Mouse (Mus musculus): ENCODE results near the gene Megf11.

The Megf11 gene

GRCm38 (mm10) chr9:64557846-64558530 lies 172.6 kb downstream of the Megf11 start:
- DNase-seq (ENCODE audit: low read depth, low spot score) = no peak

- DNase-seq (ENCODE audit: low read depth, low spot score) = peak; percentile 60
Observed at GRCm38 (mm10) chr9:64564315-64564767, 178.9 kb downstream of the Megf11 start.

DNA sequence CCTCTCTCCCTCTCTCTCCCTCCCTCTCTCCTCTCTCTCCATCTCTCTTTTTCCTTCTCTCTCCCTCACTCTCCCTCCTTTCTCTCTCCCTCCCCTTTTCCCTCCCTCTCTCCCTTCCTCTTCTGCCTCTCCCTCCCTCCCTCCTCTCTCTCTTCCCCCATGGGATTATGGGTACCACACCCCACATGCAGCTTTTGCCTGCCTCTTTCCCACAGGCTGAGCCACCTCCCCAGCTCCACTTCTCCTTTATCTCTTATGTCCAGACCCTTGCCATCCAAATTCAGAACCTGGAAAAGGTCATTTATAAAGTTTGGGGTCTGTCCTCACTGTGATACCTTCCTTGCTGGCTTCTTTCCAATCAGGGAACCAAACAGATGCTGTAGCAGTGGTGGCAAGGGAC lies 180.5 kb downstream of the Megf11 start:
- DNase-seq (ENCODE audit: low read depth, low spot score) = no peak

GRCm38 (mm10) chr9:64566376-64566775 lies 180.9 kb downstream of the Megf11 start:
- DNase-seq (ENCODE audit: low read depth, low spot score) = no peak

- no peak for DNase-seq (ENCODE audit: low read depth, low spot score)
Observed at GRCm38 (mm10) chr9:64567482-64567881, 182.1 kb downstream of the Megf11 start.

GRCm38 (mm10) chr9:64568467-64569260 lies 183.2 kb downstream of the Megf11 start:
- no peak for DNase-seq (ENCODE audit: low read depth, low spot score)

GRCm38 (mm10) chr9:64570448-64570847 lies 185.0 kb downstream of the Megf11 start:
- DNase-seq (ENCODE audit: low read depth, low spot score) = no peak

DNA sequence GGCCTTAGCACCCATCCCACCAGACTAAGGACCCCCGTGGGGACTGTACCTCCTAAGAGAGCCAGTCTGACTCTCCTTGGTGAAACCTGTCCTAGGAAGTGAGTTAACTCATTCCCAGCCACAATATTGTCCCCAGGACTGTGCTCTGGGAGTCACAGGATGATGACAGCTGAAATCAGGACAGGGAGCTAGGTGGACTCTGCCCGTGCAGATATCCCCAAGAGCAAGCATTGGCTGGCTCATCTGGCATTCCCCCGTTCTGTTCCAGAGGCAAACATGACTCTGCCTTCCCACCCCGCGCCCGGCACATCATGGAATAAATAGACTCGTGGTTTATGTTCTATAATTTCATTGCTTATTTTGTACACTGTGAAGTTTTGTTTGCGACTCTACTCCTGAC lies 185.7 kb downstream of the Megf11 start:
- DNase-seq (ENCODE audit: low read depth, low spot score) = no peak

GRCm38 (mm10) chr9:64572629-64573190 lies 187.3 kb downstream of the Megf11 start:
- no peak for DNase-seq (ENCODE audit: low read depth, low spot score)

DNA sequence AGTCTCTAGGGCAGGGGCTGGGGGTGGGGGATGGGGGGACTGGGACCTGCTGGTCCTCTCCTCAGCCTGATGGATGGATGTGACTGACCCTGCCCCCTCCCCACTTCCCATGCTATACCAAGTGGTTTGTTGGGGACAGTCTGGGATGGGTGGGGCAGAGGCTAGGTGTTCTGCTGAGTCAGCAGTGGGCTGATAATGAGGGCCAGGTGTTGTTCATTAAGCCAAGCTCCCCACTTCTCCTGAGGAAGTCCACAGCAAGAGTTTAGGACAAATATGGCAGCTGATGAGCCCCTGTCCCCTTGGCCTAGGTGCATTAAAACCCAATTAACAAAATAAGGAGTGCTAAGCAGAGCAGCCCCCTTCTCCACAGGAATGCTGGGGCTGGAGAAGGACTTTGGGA lies 190.2 kb downstream of the Megf11 start:
- DNase-seq (ENCODE audit: low read depth, low spot score) = no peak

DNA sequence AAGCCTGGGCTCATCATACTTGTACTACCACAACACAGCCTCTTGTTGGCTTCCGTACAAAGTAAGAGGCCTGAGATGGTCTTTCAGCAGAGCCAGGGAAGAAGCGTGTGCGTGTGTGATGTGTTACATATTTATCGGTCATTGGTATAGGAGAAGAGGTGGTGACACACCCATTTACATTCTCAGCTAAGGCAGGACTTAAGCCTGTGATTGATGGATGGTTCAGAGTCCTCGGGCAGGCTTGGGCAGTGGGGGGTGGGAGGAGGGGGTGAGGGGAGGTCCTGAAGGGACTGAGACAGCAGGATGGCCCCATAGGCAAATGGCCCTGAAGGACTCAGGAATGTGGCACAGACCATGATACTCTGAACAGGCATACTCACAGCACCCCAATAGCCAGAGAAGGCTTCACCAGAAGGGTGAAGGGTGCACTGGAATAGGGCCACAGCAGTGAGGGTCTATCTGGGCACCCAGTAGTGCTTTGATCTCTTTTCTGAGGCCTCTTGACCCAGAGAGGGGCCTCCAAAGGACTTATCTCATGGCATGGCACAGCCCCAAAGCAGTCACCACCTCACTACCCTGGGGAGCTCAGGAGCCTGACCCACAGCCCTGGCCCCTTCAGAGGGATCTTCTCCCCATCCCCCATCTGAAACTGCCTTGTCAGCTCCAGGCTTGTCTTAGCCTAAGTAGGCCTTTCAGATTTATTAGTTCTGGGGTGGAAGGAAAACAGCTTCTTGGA lies 190.9 kb downstream of the Megf11 start:
- DNase-seq (ENCODE audit: low read depth, low spot score) = no peak

DNA sequence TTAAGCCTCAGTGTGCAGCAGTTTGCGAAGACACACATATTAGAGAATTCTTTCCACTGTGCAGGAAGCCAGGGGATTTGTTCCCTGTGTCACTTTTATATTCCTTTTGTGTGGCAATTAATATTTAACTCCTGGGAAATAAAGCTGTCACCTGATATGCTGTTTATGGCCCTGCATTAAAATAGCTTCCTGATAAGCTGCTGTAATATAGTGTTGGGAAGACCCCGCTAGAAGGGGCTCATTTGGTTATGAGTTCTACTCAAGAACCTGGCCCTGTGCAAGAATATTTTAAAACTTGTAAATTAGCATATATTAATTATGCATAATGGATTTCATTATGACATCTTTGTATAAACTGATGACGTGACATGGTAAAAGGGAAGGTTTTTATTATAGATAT lies 191.7 kb downstream of the Megf11 start:
- DNase-seq (ENCODE audit: low read depth, low spot score) = no peak

GRCm38 (mm10) chr9:64578014-64578413 lies 192.6 kb downstream of the Megf11 start:
- DNase-seq (ENCODE audit: low read depth, low spot score) = no peak

- no peak for DNase-seq (ENCODE audit: low read depth, low spot score)
Observed at GRCm38 (mm10) chr9:64579306-64579705, 193.9 kb downstream of the Megf11 start.

GRCm38 (mm10) chr9:64586292-64586691 lies 200.9 kb downstream of the Megf11 start:
- no peak for DNase-seq (ENCODE audit: low read depth, low spot score)

- DNase-seq (ENCODE audit: low read depth, low spot score) = no peak
Observed at GRCm38 (mm10) chr9:64587991-64588390, 202.6 kb downstream of the Megf11 start.

- no peak for DNase-seq (ENCODE audit: low read depth, low spot score)
Observed at GRCm38 (mm10) chr9:64590634-64591041, 205.2 kb downstream of the Megf11 start.

DNA sequence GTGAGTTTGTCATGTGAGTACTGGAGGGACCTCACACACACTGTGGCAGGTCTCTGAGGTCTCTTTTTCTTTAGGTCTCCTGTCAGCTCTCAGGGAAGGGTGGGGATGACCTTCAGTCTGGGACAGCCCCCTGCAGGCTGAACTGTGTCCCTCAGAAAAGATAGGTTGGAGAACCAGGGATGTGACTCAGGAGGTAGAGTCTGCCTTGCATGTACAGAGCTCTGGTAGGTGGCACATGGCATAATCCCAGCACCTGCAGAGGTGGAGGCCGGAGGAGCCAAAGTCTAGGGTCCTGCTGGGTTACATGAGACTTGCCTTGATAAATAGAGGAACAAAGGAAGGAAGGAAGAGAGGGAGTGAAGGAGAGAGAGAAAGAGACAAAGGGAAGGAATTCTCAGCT lies 206.0 kb downstream of the Megf11 start:
- DNase-seq (ENCODE audit: low read depth, low spot score) = no peak

- DNase-seq (ENCODE audit: low read depth, low spot score) = no peak
Observed at GRCm38 (mm10) chr9:64594442-64594841, 209.0 kb downstream of the Megf11 start.

- DNase-seq (ENCODE audit: low read depth, low spot score) = no peak
Observed at GRCm38 (mm10) chr9:64598427-64598826, 213.0 kb downstream of the Megf11 start.

DNA sequence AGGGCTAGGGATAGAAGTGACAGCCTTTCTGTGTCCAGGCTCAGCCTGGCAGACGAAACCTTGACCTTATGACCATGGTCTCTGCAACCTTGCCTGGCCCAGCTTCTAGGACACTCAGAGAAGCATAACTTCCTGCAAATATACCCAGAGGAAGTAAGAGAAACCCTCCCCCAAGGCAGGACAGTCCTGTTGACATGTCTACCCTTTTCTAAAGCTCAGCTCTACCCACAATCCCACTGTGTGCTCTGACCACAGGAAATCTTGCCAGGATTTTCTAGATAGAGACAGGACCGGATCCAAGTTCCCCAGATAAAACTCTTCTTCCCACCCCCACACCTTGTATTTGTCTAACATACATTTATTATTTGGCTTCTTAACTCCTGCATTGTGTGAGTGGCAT lies 215.3 kb downstream of the Megf11 start:
- DNase-seq (ENCODE audit: low read depth, low spot score) = no peak

- DNase-seq (ENCODE audit: low read depth, low spot score) = no peak
Observed at GRCm38 (mm10) chr9:64602895-64603294, 217.5 kb downstream of the Megf11 start.
